Mouse (Mus musculus): ENCODE measurements around the gene Drd1.

Drd1 gene

DNA sequence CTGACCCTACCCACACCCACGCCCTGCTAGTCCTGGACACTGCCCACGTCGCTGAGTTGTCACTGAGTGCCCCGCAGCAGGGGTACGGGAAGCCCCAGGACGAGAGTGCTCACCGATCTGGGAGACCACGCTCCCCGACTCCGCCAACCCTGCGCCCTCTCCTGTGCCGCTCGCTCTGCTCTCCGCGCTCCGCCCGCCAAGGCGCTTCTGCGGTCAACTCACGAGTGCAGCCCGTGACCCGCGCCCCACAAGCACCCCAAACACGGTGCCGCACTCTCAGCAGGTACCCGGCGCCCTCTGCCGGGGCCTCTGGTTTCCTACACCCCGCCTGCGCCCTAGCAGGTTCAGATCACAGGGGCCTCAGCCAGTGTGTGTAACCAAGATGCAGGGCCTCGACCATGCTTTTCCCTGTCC is at the start of gene Drd1:
TSS of gene Drd1 (minus strand) at position 258 of the 414 bp plus-strand sequence.
- peak; percentile 73 for DNase-seq

DNA sequence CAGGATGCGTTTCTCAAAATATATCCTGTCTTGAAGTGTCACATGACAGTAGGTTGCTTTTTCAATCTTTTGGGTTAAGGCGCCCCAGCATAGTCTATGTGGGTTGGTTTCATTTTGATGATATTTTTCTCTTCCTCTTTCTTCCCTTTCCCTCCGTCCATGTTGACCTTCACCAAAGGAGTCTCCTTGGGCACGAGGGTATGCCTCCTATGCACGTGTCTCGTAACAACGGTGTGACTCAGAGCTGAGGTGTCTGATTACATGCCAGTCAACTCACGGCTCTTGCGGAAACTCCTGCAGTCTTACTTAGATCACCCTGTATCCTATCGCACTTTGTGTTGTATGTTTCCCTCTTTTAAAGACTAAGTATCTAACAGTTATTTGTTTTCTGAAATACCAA is 48.4 kb upstream of the Drd1 start:
- DNase-seq: no peak

DNA sequence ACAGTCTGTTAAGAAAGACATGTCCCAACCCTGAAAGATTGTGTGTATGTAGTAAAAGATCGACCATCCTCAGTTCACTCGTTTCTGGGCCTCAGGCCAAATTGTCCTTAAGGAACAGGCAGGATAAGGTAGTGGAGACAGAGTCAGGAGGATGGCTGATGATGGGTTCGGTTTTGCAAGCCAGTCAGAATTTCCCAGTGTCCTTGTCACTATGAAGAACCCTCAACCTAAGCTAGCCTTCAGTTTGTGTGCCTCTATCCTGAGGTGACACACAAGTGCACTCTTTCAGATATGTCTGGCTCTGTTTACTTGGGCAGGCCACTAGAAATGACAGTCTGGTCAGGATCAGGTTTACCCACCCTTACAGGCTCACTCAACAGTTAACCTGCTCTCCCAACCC is 47.8 kb upstream of the Drd1 start:
- DNase-seq: no peak

DNA sequence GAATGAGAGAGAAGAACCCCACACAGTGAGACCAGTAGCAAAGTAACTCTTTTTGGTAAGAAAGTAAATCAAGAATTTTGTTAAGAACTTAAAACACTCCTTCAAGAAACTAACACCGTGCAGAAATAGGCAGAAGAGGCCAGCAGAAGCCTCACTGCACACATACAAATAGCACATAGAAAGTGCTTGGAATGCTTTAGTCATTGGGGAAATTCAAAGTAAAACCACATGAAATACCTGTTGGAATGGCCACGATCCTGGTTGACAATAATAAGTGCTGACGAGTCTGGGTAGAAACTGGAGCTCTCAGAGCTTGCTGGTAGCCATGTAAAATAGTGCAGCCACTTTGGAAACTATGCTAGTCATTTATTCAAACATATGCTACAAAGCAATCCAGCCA is 46.6 kb upstream of the Drd1 start:
- DNase-seq: no peak

DNA sequence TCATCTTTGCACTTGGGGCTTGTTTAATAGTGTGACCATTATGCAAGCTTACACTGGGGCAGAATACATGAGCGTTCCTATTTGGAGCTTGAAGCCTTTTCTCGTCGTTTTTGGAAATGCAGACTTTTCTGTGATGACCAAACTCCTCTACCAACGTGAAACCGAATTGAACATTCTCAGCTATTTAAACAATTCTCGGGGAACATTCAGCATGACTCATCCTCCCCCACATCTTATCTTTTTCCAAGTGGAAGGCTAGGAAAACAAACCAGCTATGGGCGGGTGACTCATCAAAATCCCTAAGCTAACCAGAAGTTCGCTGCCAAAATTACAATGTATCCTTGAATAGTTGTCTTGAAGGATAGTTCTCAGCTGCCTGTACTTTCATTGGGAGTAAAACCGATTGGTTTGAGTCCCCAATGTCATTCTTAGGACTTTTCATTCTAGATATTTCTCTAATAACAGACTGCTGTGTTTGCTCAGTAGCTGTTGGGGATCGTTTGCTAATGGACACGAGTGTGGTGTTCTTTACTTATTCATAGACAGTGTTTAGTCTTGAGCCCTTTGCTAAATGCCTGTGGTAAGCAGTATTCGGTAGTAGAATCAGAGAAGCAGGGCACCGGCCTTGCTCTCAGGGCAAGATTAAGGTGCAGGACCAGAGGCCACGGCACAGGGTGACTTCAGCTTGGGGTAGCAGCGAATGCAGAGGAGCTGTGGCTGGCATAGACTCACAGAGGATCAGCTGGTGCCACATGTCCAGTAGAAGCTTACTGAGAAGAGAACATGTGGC is 45.7 kb upstream of the Drd1 start:
- DNase-seq: no peak

DNA sequence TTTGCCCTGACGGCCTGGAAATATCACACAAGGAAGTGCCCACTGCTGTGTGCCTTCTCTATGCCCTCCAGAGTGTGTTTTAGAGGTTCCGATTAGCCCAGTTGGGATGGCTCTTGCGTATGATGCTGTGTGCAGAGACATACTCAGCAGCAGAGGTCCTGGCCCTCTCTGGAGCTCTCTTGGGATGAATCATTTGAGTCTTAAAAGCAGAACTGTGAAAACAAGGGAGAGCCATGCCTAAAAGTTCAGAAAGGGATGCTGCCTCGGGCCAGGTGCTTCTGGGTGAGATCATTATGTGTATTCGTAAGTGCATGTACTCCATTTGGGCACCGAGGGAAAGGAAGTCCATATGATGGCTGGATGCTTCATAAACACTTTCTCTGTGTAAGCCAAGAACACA is 42.3 kb upstream of the Drd1 start:
- no peak for DNase-seq

DNA sequence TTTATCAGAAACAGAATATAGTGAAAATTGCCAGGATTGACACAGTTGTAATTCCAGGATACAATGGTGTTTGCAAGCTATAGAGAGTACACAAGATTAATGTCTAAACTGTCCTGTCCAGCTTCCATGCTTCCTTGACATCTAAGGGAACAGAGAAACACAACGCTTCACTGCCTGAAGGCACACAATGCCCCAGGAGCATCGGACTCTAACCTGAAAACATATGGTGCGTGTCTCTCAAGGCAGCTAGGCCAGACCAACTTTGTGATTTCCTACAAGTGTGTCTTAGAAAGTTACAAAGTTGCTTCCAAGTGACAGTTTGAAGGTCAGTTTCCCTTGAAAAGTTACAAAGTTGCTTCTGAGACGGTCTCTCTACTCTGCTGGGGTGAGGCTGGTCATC is 41.7 kb upstream of the Drd1 start:
- no peak for DNase-seq

DNA sequence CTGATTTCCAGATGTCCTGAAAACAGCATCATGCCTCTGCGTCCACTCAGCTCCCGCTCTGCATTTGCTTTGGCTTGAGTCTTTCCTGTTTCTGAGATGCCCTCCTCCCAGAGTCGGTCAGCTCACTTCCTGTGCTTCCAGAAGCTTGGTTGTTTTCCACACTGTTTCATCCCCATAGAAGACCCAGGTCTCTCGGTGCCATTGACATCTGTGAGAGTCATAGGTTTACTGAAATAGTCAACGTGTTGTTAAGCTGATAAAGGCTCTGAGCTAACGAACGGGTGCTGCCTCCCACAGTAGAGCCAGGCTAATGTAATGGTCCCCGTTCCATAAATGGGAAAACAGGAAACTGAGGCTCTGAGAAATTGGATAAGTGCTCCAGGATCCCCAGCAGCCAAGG is 40.2 kb upstream of the Drd1 start:
- no peak for DNase-seq

DNA sequence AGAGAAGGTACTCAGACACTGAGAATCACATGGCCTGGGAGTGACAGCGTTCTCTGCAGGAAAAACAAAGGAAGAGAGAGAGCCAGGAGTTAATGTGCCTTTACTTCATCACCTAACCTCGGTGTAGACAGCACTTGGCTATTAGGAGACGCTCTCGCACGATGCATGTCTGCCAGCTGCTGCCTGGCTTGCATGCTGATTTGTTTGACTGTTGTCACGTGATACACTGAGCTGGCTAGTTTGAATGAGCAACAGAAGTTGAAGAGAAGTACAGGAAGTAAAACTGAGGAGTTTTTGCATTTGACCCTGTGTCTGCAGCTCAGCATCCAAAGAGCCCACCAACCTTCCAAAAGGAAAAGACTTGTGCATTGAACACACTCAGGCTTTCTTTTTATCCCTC is 39.5 kb upstream of the Drd1 start:
- no peak for DNase-seq

DNA sequence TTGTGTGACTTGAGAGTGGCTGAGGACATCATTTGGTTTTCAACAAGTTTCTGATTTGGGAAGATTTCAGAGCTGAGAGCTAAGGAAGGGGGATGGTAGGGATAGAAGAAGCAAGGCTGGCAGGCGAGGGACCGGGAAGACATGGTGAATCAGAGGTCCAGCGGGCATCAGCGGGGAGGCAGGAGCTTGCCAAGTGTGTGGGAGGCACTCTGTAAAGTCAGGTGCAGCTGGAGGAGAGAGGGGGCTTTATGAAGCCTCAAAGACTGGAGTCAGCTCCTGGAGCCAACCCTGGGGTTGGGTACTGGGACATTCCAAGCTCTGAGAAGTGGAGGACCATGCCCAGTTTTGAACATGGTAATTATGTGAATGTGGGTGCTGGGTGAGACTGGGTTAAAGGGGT is 38.8 kb upstream of the Drd1 start:
- no peak for DNase-seq

DNA sequence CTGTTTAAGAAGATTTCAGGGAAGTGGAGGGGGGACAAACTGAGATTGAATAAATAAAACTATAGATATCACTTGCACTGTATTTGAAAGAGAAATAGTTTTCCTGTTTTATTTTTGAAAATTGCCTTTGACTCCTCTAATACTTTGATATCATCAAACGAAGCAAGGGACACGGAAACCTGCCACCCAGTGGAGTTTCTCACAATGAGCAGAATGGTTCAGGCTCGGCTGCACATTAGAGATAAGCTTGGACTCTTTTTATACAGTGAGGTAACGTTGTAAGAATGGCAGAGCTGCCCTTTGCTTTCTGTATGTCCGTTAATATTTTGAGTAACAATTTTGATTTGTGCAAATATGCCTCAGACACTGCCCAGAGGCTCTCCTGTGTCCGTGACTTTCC is 36.2 kb upstream of the Drd1 start:
- no peak for DNase-seq

DNA sequence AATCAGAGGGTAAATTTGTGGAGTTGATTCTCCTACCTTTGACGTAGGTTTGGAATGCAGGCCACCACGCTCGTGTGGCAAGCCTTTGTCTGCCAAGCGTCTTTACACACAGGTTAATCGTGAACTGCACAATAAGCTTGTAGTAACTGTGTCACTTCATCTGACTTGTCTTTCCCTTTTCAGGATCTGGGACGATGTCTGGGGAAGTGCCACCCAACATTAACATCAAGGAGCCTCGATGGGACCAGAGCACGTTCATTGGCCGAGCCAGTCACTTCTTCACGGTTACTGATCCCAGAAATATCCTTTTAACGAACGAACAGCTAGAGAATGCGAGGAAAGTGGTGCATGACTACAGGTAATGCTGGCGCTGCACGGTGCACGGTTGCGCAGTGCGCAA is 29.8 kb upstream of the Drd1 start:
- no peak for DNase-seq

DNA sequence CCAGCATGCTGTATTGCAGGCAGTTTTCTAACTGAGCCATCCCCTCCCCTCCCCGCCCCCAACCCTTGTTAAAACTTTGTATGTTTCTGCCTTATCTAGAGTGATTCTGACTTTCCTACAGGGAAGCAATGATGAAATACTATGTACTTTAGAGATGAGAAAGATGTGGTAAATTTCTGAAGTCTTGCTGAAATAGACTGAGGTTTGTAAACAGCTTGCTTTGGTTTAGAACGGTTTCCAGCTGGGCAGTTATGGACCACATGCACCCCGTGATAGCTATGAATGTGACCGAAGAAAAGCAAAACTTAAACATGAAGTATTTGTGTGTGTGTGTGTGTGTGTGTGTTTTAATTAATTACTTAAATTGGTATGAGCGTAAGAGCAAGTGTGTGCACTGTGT is 29.3 kb upstream of the Drd1 start:
- no peak for DNase-seq

DNA sequence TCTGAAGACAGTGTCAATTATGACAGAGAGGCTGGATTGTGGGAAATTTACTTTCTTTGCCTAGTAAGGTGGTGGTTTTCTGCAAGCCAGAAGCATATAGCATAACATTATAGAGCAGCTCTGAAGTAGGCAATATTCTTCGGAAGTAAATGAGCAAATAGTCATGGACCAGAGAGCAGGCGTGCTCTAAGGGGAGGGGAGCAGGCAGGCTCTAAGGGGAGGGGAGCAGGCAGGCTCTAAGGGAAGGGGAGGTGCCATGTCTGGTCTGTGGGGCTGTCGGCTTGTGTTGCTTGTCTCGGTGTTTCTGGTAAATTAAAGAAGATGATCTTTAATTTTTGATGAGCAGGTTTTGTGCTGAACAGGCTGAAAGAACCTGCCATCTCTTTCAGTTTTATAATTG is 28.7 kb upstream of the Drd1 start:
- DNase-seq: no peak

DNA sequence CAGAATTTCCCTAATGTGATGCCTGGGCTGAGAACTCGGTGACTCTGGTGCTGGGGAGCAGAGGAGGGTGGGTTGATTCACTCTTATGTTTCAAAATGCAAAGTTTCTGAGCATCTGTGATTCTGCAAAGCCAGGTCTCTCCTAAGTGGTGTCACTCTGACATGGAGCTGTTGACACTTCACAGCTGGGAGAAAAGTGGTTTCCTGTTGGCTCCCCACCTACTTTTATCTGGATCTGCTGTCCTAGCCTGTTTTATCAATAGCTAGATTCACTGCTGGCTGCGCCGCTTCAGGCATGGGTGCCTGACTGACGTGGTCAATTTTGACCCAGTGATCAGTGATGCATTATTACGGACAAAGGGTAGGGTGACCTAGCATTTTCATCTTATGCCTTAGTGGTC is 27.4 kb upstream of the Drd1 start:
- DNase-seq: no peak

DNA sequence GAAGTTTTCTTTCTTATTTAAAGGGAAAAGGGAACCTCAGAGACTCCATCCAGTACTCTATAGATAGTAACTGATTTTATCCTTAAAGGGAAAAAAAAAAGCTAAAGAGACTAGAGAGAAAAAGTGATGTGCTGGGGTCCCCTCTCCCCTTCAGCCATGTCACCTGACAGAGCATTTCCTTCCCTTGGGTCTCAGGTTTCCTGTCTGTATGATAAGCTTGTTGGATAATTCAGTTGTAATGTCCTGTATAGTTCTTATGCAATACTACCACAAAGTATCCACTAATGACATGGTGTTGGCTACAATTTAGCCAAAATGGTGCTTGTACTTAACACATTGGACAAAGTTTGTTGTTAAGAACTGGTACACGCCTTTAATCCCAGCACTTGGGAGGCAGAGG is 25.3 kb upstream of the Drd1 start:
- DNase-seq: no peak

DNA sequence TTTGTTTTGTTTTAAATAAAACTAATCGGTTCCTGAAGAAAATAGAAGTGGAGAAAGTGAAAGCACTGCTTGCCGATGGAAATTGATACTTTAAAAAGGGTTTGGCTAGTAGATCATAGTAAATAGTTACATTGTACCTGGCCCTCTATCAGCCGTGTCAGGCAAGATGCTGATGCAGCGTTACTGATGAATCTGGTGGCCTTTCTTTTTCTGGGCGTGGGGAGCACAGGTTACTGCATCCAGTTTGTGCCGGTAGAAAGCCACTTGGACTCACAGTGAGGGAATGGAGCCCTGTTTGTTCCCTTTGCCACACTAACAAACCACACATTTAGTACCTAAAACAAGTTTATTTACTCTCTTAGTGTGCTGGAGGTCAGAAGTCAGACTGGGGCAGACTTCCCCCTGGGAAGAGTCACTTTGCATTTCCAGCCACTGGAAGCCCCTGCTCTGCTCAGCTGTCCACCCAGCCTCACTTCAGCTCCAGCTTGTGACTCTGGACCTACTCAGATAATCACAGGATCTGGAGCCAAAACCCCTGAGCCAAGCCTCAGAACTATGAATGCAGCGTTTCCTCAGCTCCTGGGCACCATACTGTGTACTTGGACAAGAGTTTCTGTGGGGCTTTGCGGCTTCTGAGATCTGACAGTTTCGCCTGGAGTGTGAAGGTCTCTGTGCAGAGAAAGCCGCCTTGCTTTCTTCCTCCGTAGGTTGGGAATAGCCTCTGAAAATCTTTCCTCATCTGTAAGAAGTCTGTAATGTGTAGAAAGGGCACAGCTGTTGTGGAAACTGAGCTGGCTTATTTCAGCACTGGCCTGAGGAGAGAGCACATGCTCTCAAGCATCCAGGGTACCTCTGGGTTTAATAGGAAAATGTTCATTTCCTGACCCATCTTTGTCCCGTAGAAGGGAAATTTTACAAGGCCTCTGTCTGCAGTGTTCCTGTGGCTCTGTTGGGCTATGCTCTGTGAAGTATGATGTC is 24.6 kb upstream of the Drd1 start:
- DNase-seq: no peak

DNA sequence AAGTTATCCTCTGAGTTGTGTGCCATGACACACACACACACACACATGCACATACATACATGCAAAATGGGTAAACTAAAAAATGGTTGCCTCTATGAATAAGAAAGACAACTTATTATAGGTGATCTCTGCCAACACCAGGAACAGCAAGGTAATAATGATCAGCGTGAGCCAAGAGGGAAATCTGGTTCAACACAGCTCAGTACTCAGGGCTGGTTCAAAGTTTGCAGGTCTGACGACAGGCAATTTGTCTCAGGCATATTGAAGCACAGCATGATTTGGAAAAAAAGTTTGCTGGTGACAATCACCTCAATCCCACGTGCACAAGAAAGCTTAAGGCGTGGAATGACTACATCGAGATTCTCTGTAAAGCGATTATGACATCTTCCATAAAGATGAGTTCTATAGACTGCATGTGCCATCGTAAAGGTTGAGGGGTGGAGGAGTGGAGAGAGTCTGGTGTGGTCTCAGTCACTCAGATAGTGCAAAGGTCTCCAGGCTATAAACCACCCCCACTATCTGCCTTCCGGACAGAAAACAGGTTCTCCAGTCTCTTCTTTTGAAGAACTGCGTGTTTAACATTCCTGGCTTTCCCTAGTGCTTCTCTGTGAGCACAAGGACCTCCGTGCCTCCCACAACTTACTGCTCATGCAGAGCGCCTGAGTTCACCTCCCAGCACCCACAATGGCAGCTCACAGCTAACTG is 22.1 kb upstream of the Drd1 start:
- no peak for DNase-seq

DNA sequence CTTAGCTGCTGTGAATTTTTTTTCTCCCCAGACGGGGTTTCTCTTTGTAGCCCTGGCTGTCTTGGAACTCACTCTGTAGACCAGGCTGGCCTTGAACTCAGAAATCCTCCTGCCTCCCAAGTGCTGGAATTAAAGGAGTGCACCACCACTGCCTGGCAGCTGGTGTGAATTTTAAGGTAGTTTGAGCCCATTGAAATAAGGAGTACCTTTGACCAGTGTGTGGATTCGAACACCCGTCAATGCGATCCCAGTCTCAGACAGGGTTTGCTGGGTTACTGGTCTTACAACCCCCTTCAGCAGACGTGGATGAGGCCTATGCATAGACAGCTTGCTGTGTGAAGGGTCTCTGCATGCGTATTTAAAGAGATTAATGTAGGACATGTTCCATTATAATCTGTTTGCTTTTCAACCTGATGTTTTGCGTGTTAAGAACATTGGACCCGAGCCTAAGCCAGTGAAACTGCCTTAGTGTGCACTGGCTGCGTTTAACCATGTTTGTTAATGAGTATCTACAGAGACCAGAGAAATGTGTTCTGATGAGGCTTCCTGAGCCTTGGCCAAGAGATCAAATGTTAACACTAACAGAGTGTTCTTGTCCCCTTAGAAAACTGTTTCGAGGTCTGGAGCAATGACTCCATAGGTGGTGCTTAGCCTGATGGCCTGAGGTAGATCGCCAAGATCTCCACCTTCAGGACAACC is 21.4 kb upstream of the Drd1 start:
- no peak for DNase-seq

DNA sequence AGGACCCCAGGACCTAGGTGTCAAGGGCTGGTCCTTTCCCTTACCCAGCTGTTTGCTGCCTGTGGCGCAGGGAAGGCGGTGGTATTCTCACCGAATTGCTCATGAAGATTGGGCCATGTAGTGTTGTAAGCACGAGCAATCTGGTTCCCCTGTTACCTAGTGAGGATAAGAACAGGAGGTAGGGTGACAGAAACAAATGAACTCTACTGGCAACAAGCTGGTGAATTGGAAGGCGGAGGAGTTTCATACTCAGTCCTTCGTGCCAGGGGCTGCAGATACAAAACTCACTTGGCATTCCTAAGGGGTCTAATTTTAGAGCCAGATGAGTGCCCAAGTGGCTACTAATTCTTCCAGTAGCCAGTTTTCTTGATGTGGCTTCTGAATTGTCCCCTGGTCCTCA is 20.5 kb upstream of the Drd1 start:
- DNase-seq: no peak

DNA sequence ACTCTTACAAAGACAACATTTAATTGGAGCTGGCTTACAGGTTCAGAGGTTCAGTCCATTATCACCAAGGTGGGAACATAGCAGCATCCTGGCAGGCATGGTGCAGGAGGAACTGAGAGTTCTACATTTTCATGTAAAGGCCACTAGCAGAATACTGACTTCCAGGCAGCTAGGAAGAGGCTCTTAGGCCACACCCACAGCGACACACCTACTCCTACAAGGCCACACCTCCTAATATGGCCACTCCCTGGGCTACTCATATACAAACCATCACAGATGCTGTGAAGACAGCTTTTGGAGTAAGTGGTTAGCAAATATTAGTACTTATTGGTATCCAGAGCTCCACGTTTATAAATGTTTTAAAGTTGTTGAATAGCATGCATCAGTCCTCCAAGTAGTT is 19.9 kb upstream of the Drd1 start:
- no peak for DNase-seq

DNA sequence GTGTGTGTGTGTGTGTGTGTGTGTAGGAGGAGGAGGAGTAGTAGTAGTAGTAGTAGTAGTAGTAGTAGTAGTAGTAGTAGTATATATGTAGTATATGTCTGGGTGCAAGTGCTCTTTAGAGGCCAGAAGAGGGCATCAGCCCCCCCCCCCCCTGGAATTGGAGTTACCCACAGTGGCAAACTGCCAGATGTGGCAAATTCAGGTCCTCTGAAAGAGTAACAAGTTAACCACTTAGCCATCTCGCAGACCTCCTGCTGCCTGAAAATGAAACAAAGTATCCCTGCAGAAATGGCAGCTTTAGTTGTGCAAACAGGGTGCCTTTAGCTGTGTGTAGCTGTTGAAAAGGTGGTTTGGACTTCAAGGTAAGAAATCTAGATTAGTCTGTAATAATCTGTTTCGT is 18.0 kb upstream of the Drd1 start:
- DNase-seq: no peak

DNA sequence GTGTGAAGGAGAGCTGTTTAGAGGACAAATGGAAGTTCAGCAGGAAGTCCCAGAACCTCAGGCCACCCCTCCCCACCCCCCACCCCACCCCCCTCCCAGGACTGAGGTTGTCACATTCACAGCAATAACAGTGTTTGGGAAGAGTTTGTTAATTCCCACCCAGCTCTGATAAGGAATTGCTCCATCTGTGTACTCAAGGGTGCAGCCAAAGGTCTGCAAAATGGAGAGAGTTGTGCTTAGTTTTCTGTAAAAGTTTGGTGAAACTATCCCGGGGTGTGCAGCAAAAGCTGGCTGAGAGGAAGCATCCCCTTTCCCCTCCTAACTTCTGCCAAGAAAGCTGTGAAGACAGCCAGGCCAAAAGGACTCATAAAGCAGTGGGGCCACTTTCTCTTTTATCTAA is 17.6 kb upstream of the Drd1 start:
- DNase-seq: no peak

All from cerebellum, adult 9-10 months (tissue).